Mouse (Mus musculus) urinary bladder, postnatal 4 days (tissue): ENCODE results near the gene Mob1b.

Experiments
- DNase-seq, 2 experiments: peaks; one replicate each; pipeline ENCODE4 v3.0.0; 2021 to 2022; ENCODE audit warnings: low spot score in 2 of 2

The Mob1b gene

GRCm38 (mm10) chr5:88720116-88721002 lies at the start of gene Mob1b:
Mob1b (plus strand) TSS chr5:88720855.
- DNase-seq: peak; percentile 97 to 98

GRCm38 (mm10) chr5:88674703-88675442 lies 45.8 kb upstream of the Mob1b start:
- DNase-seq: peak in 1 of 2 experiments; percentile 26

DNA sequence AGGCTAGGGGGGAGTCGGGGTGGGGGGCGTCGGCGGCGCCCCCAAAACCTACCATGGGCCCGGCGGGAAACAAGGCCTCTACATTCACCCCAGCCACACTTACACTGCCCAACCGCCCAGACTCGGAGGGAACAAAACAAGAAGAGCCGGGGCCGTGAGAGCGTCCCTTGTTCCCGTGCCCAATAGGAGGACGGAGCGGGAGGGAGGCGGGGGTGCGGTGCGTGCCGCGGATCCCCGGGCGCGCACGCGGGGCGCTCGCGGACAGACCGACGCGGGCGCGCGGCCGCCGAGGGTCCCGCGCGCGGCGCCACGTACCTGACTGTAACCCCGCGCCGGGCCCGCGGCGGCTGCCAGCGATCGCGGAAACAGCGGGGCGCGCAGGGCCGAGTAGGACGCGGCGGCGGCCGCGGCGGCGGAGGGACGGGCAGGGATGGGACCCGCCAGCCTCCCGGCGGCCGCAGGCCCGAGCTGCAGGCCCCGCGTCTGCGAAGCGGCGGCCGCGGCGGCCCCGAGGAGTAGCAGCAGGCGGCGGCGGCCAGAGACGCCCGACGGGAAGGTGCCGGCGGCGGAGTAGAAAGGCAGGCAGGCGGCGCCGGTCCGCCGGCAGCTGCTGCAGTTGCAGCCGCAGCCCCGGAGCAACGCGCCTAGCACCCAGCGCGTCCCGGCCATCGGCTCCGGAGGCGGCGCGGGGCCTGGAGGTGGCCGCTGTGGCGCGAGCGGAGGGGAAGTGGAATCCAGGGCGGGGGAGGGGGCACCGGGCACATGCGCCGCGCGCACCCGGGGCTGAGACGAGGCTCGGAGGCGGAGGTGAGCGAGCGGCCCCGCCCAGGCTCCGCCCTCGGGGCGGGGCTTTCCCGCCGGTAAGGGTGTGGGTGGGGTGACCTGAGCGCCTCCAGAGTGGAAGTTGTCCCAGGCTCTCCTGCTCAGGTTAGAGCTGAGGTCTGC lies 44.9 kb upstream of the Mob1b start, which contains the start of gene Grsf1:
Gene Grsf1, minus strand, starts transcription at position 729 of the 945 bp plus-strand sequence.
- DNase-seq: peak; percentile 86 to 90

- no peak for DNase-seq
These were observed 41.7 kb upstream of the Mob1b start for GRCm38 (mm10) chr5:88678929-88679328.

DNA sequence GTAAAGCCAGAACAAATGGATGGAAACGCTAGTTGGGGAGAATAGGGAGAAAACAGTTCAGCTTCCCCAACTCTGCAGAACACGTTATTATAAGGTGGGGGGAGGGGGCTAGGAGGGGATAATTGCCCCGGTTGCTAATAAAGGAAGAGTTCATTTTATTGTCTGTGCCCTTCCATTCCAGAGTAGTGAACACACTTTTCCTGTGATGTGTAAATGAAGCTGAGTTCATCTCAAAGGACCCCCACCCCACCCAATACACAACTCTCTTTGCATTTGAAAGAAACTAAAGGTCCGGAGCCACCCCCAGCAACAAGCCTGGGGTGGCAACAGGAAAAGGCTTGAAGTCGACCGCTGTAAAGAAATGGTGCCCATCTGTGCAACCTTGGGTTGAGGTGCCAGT lies 41.3 kb upstream of the Mob1b start:
- DNase-seq: no peak

DNA sequence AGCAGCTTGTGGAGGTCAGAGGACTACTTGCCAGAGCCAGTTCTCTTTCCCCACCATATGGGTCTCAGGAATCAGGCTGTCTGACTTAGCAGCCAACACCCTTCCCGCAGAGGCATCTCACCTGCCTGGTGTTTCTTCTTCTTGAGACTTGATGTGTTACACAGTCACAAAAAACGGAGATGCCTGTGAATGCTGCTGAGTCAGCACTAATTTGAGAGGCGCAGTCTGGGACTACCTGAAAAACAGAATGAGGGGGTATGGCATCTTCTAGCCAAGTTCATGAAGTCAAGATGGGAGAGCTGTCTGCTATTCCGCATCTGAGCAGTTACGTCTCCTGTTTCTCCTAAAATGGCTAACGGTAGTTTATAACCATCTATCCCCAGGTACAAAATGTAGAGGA lies 40.1 kb upstream of the Mob1b start:
- no peak for DNase-seq

GRCm38 (mm10) chr5:88683706-88684105 lies 36.9 kb upstream of the Mob1b start:
- no peak for DNase-seq

DNA sequence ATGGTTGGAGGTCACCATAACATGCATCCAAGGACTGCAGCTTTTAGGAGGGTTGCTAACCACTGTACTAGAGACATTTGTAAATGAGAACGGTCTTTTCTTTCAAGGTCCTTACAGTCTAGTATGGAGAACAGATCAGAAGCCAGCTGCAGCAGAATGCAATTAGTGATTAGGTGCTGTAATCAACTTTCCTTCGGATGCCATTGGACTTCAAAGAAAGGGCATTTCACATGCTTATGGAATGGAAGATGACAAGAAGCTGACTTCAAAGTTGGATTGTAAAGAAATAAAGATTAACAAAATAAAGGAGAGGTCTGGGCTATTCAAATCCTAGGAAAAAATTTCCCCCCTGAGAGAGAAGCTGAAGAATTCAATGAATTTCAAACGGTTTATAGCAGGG lies 36.4 kb upstream of the Mob1b start:
- no peak for DNase-seq

GRCm38 (mm10) chr5:88685306-88685705 lies 35.3 kb upstream of the Mob1b start:
- DNase-seq: no peak

- no peak for DNase-seq
These were observed 34.8 kb upstream of the Mob1b start for GRCm38 (mm10) chr5:88685745-88686299.

DNA sequence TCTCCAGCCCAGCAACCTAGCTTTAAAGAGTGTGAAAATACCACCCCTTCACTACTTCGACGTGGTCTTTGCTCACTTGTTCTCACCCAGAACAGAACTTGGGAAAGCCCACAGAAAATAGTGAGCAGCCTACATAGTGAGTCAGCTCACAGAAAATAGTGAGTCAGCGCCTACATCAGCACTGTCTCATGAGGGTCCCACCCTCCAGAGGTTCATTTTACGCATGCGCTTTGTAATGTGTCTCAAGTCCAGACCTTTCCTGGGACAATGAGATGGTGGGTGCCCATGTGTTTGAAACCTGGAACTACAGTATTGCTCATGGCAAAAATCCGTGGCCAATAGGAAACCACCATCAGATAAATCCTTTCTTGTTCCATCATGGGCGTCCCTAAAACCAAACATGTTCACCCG lies 32.7 kb upstream of the Mob1b start:
- no peak for DNase-seq

GRCm38 (mm10) chr5:88688583-88689187 lies 32.0 kb upstream of the Mob1b start:
- DNase-seq: no peak

DNA sequence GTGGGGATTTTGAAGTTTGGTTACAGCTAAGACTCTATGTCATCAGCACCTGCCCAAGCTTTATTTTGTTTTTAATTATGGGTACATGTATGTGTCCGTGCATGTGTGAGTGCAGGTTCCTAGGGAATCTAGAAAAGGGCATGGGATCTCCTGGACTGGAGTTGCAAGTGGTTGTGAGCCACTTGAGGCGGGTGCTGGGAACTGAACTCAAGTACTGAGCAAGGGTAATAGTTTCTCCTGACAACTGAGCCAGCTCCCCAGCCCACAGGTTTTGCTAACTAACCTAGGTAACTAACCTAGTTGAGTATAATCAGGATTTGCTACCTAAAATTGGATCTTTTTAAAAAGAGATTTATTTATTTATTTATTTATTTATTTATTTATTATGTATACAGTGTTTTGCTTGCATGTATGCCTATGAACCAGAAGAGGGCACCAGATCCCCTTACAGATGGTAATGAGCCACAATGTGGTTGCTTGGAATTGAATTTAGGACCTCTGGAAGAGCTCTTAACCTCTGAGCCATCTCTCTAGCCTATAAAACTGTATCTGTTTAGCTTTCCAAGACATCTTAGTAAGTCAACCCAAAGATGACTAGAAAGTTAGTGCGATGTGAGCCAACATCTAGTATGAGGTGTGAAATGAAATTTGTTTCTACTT lies 31.2 kb upstream of the Mob1b start:
- DNase-seq: no peak

DNA sequence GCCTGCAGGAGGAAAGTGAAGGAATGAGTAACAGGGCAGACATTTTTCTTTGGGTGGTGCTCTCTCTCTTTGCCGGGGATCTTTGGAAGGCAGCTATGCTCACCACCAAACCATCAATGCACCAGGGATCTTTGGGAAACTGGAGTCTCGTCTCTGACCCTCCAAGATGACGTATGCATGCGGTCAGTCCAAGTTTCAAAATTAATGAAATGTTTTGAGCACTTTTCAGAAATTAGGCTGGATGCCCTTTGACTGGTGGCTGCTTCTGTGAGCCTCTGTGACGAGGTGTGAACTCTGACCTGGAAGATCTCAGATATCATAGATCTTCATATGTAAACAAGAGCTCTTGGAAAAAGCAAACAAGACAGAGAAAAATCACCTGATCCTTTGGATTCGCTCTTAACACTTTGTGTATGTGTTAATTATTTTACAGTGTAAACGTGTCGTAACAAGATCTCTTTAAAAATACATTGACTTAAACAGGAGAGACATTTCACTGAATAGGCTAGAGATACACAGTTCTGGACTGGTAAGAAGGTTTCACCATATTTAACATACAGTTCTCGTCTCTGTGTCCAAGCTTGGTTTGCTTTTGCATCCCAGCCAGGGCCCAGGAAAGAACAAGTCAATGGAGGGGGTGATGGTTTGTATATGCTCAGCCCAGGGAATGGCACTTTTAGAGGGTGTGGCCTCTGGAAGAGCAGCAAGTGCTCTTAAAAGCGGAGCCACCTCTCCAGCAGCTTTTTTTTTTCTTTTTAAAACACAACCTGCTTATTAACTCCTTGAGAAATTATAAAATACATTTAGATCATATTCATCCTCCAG lies 29.8 kb upstream of the Mob1b start:
- no peak for DNase-seq

DNA sequence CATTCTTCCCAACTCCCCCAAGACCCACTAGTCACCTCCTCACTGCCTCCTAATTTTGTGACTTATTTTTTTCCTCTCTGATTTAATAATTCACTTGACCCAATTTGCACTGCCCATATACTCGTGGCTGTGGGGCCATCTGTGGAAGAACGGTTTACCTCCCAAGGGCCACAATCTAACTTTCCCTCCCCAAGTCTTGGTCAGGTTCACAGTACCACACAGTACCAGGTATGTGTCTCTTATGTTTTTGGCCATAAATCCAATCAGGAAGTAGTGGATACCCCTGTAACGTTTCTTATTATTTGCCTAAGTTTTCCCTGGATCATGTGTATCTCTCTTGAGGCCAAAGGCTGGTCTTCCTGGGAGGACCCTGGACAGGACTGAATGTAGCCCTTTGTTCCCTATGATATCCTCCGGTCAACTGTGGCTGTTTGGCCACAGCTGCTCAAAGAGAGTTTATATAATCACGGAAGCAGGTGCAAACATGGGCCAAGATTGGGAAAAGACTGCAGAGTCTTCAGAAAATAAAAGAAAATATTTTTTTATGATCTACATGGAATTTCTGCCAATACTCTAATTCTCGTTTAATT lies 29.1 kb upstream of the Mob1b start:
- DNase-seq: no peak

DNA sequence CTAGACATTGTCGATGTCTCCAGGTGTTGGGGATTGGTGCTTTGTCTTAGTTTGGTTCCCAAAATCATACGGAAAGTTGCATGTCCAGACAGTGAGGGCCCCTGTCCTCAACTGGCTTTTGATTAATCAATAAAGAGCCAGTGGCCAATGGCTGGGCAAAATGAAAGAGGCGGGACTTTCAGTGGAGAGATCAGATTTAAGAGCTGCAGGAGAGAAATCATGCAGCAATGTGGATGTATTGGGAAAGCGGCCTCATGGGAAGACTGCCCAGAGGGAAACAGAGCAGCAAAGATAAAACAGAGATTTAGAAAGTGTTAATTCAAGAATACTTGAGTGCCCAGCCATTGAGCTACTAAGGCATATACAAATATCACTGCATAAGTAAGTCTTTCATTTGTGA lies 28.1 kb upstream of the Mob1b start:
- DNase-seq: no peak

GRCm38 (mm10) chr5:88693057-88693456 lies 27.6 kb upstream of the Mob1b start:
- no peak for DNase-seq

- no peak for DNase-seq
These were observed 23.4 kb upstream of the Mob1b start for GRCm38 (mm10) chr5:88697291-88697690.

- no peak for DNase-seq
These were observed 21.3 kb upstream of the Mob1b start for GRCm38 (mm10) chr5:88699251-88699913.
